Mouse (Mus musculus) CH12.LX (cell line): ENCODE measurements at regions not wholly inside any gene's neighbourhood (a gene's known extent, or its start where the extent isn't known, plus 50 kb on each side); places are given as distances from the start of the nearest gene placed in this dataset.

Experiments used
- DNase-seq: peaks from one replicate; pipeline ENCODE4 v3.0.0-alpha.2; 2013; ENCODE audit errors: extremely low read depth
- H3K27ac ChIP-seq: 2 replicates; pipeline ENCODE4 v1.5.1; 2012; ENCODE audit warnings: low read depth, mild to moderate bottlenecking, control low read depth, moderate library complexity; ENCODE audit not compliant: insufficient read depth
- H3K27me3 ChIP-seq: replicated peaks from 2 replicates; pipeline ENCODE3; 2012; ENCODE audit warnings: inconsistent platforms
- H3K36me3 ChIP-seq, 2 experiments: replicated peaks in 1 of 2; 2 replicates each; pipeline versions ENCODE3 to v1.6.1; 2012; ENCODE audit warnings: inconsistent platforms in 1 of 2, low read length in 1 of 2, mild to moderate bottlenecking in 1 of 2, mixed read lengths in 1 of 2, moderate library complexity in 1 of 2; ENCODE audit not compliant: control insufficient read depth in 1 of 2, insufficient read depth in 1 of 2
- H3K4me1 ChIP-seq, 2 experiments: 2 replicates each; pipeline ENCODE4 v1.6.1; 2012; ENCODE audit warnings: inconsistent platforms in 1 of 2, moderate library complexity in 1 of 2; ENCODE audit not compliant: insufficient read depth in 2 of 2, control insufficient read depth in 1 of 2
- H3K4me2 ChIP-seq: 2 replicates; pipeline ENCODE4 v1.6.1; 2012; ENCODE audit warnings: low read depth, mild to moderate bottlenecking, control low read depth; ENCODE audit not compliant: poor library complexity, insufficient read depth, severe bottlenecking
- H3K4me3 ChIP-seq, 3 experiments: fragments of 150-350 bp in 1 of 3; sonication (generic) in 1 of 3; replicated peaks in 1 of 3; 2 replicates each; pipeline versions ENCODE3 to v1.5.1; 2011 to 2012; ENCODE audit warnings: low read depth in 2 of 3, low read length in 2 of 3, mild to moderate bottlenecking in 2 of 3, moderate library complexity in 2 of 3, control low read depth in 1 of 3, improper control_type of control experiment in 1 of 3, inconsistent platforms in 1 of 3, mixed read lengths in 1 of 3; ENCODE audit not compliant: poor library complexity in 1 of 3
- H3K79me2 ChIP-seq: replicated peaks from 2 replicates; pipeline ENCODE4 v1.6.1; 2012; ENCODE audit warnings: mild to moderate bottlenecking, moderate library complexity; ENCODE audit not compliant: control insufficient read depth, poor library complexity, insufficient read depth, severe bottlenecking; ENCODE audit errors: extremely low read depth
- H3K9ac ChIP-seq: 2 replicates; pipeline ENCODE4 v1.6.1; 2012; ENCODE audit warnings: low read depth, mild to moderate bottlenecking, control low read depth, moderate library complexity; ENCODE audit not compliant: insufficient read depth
- H3K9me3 ChIP-seq: replicated peaks from 2 replicates; pipeline ENCODE3; 2012; ENCODE audit warnings: low read length, inconsistent platforms, mixed read lengths
- BHLHE40 ChIP-seq: IDR thresholded peaks from 2 replicates; pipeline ENCODE4 v1.6.1; 2011; ENCODE audit warnings: mild to moderate bottlenecking, low read depth, low read length, improper control_type of control experiment
- CHD1 ChIP-seq: IDR thresholded peaks from 2 replicates; pipeline ENCODE4 v1.6.1; 2012; ENCODE audit warnings: low read depth, low read length, improper control_type of control experiment, inconsistent platforms
- CHD2 ChIP-seq: IDR thresholded peaks from 2 replicates; pipeline ENCODE4 v1.6.1; 2011; ENCODE audit warnings: low read length, improper control_type of control experiment
- ELF1 ChIP-seq: IDR thresholded peaks from 2 replicates; pipeline ENCODE4 v1.6.1; 2014; ENCODE audit warnings: low read depth, mild to moderate bottlenecking, inconsistent platforms, low read length, improper control_type of control experiment
- EP300 ChIP-seq: IDR thresholded peaks from 2 replicates; pipeline ENCODE4 v1.6.1; 2011; ENCODE audit warnings: low read length, improper control_type of control experiment
- IRF4 ChIP-seq: IDR thresholded peaks from 2 replicates; pipeline ENCODE4 v1.6.1; 2014; ENCODE audit warnings: low read depth, mild to moderate bottlenecking, inconsistent platforms, low read length, improper control_type of control experiment
- JUND ChIP-seq: conservative IDR thresholded peaks from 2 replicates; pipeline ENCODE4 v1.6.1; 2011; ENCODE audit warnings: low read depth, low read length, improper control_type of control experiment
- MAX ChIP-seq: IDR thresholded peaks from 2 replicates; pipeline ENCODE4 v1.6.1; 2011; ENCODE audit warnings: low read length, improper control_type of control experiment
- NELFE ChIP-seq: IDR thresholded peaks from 2 replicates; pipeline ENCODE4 v1.6.1; 2011; ENCODE audit warnings: low read depth, low read length, improper control_type of control experiment
- PAX5 ChIP-seq: IDR thresholded peaks from 2 replicates; pipeline ENCODE4 v1.6.1; 2012; ENCODE audit warnings: low read length, inconsistent platforms, mixed read lengths
- RAD21 ChIP-seq: IDR thresholded peaks from 2 replicates; pipeline ENCODE4 v1.6.1; 2011; ENCODE audit warnings: low read depth, mild to moderate bottlenecking, low read length, improper control_type of control experiment, moderate library complexity
- TBP ChIP-seq: conservative IDR thresholded peaks from 2 replicates; pipeline ENCODE4 v1.6.1; 2011; ENCODE audit warnings: low read depth, low read length, improper control_type of control experiment
- USF1 ChIP-seq: IDR thresholded peaks from 2 replicates; pipeline ENCODE4 v1.6.1; 2014; ENCODE audit warnings: low read depth, mild to moderate bottlenecking, inconsistent platforms, low read length, improper control_type of control experiment
- ZMIZ1 ChIP-seq: IDR thresholded peaks from 2 replicates; pipeline ENCODE4 v1.6.1; 2012; ENCODE audit warnings: low read depth, mild to moderate bottlenecking, inconsistent platforms, low read length, improper control_type of control experiment
- dilution Hi-C: fragments of 300-500 bp; cut with MboI; formaldehyde crosslinking; loops from 2 replicates; pipeline ENCODE4 v1.14.3; 2020; ENCODE audit warnings: low sequenced_read_pairs; ENCODE audit not compliant: extremely low pct_unique_long_range_greater_than_20kb, extremely low pct_ligation_motif_present
- in situ Hi-C: fragments of 300-500 bp; cut with MboI; formaldehyde crosslinking; loops from 3 replicates; pipeline ENCODE4 v1.14.3; 2019; ENCODE audit warnings: low sequenced_read_pairs, low pct_ligation_motif_present, low pct_unique_long_range_greater_than_20kb, mixed read lengths

- no peak overlapping the region for H3K27ac ChIP-seq
- no peak for DNase-seq
- TF ChIP-seq USF1 (no peak), TBP (no peak), MAX (no peak), CHD1 (no peak), ELF1 (no peak), BHLHE40 (no peak)
- TF ChIP-seq, all 38 proteins: peak for 0
- in situ Hi-C loops, result no loop called here
- Histone ChIP-seq H3K79me2 (no peaks in the 10 kb centered on the region), H3K9ac (no peak overlapping the region), H3K9me3 (peaks cover 72% of the 10 kb centered on the region), H3K4me3 (no peak overlapping the region), H3K27me3 (no peaks in the 10 kb centered on the region), H3K4me1 (no peaks in the 10 kb centered on the region), H3K4me2 (no peak overlapping the region), H3K36me3 (no peaks in the 10 kb centered on the region)
- dilution Hi-C loops, result no loop called here
Measured at GRCm38 (mm10) chr2:124948263-124948781, 119.6 kb upstream of the Slc24a5 start.

GRCm38 (mm10) chr2:124948812-124949211 lies 119.1 kb upstream of the Slc24a5 start:
- TF ChIP-seq NELFE, result no peak
- TF ChIP-seq ZMIZ1, result no peak
- no peak for TF ChIP-seq TBP
- no peak for TF ChIP-seq IRF4
- no peak for TF ChIP-seq JUND
- no peak for TF ChIP-seq PAX5
- no peak for TF ChIP-seq MAX
- H3K27ac ChIP-seq, result no peak overlapping the region

DNA sequence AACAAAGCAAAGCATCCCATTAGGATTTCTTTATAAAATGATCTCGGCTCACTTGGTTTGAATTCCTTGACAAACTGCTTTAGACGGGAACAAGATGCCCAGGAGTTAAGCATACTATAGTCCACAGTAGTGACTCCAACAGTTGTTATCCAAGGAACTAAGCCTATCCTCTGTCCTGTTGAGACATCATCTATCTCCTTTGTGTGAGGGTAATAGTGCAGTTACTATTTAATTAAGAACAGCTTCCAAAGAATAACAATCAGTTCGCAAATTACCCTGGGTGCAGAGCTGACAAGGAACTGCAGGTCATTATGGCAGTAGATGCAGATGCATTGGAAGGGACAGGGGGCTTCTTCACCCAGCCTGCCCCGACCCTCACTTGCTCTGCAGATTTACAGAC lies 115.7 kb upstream of the Slc24a5 start:
- no peaks in the 10 kb centered on the region for H3K79me2 ChIP-seq
- no peak overlapping the region for H3K4me2 ChIP-seq
- no peaks in the 10 kb centered on the region for H3K27me3 ChIP-seq
- in situ Hi-C loops (no loop called here), dilution Hi-C loops (no loop called here)
- no peaks in the 10 kb centered on the region for H3K36me3 ChIP-seq
- no peaks in the 10 kb centered on the region for H3K4me1 ChIP-seq
- H3K27ac ChIP-seq, result no peak overlapping the region
- TF ChIP-seq CHD2 (no peak), EP300 (no peak), RAD21 (no peak)
- H3K9ac ChIP-seq, result no peak overlapping the region
- no peak overlapping the region for H3K4me3 ChIP-seq
- peaks cover 77% of the 10 kb centered on the region for H3K9me3 ChIP-seq
- no peak for DNase-seq

More at GRCm38 (mm10) chr2:124948812-124949211, 119.1 kb upstream of the Slc24a5 start:
- no peak for DNase-seq
- Histone ChIP-seq H3K9ac (no peak overlapping the region), H3K4me1 (no peaks in the 10 kb centered on the region), H3K9me3 (peaks cover 73% of the 10 kb centered on the region), H3K36me3 (no peaks in the 10 kb centered on the region), H3K4me3 (no peak overlapping the region), H3K79me2 (no peaks in the 10 kb centered on the region), H3K4me2 (no peak overlapping the region), H3K27me3 (no peaks in the 10 kb centered on the region)
- dilution Hi-C loops, result no loop called here
- in situ Hi-C loops, result no loop called here
